Mouse (Mus musculus): ENCODE results near the gene Tnxb.

The Tnxb gene

DNA sequence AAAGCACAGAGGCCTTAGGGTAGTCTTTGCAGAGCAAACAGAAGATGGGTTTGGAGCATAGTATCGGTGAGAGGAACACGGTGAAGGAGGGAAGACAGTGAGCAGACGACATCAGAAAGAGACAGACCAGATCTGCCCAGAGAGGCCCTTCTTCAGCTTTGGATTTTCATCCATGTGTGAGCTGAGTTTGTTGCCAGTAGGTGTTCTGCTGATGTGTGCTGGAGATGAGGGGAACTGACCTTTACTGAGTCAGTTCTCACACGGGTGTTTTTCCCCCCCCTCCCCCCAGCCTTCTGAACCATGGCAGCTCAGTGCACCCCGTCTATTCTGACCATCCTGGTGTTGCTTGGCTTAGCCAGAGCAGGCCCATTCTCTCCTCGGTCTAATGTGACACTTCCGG, at the start of gene Tnxb:
Gene Tnxb, plus strand, starts transcription at position 301 of the 400 bp plus-strand sequence.
- no peak for DNase-seq (ENCODE audit: low read depth, low spot score)

DNA sequence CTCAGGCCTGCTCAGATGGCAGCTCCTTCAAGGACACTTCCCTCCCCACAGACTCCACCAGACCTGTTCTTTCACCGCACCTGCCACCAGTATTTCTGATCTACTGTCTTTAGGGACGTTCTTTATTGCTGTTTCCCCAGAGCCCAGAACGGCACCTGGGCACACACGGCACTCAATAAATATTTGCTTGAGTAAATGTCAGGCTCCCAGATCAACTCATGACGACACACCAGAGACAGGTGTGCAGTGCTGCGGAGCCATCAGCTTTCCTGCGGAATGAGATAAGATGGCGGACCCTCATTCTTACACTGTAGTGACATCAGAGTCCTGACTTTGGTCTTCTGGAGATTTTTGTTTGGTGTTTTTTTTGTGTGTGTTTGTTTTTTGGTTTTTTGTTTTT, 49.3 kb upstream of the Tnxb start:
- DNase-seq (ENCODE audit: low read depth, low spot score) = no peak

DNA sequence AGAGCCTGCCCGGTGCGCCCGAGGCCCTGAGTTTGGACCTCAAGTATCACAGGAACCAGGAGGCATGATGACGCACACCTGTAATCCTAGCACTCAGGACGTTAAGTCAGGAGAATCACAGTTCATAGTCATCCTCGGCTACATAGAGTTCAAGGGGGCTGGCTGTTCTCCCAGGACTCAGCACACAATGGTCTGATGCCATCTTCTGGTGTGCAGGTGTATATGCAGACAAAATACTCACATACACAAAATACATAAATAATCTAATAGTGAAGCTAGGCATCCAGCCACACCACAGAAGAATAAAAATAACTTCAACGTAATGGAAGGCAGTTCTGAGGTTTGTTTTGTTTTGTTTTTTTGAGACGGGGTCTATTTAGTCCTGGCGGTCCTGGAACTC, 47.2 kb upstream of the Tnxb start:
- no peak for DNase-seq (ENCODE audit: low read depth, low spot score)

DNA sequence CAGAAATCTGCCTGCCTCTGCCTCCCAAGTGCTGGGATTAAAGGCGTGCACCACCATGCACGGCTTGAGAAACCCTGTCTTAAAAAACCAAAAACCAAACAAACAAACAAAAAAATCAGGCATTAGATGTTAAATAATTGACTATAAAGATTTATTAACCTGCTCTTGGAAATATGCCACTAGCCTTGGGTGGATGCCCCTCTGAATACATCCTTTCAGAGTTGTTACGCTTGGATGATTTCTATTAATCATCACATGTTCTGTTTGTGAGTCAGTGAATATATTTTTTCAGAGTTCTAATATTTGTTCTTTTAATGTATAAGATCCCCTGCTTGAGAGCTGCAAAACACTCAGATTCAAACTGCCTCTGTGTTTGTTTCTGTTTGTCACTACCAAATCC, 45.4 kb upstream of the Tnxb start:
- DNase-seq (ENCODE audit: low read depth, low spot score) = no peak

DNA sequence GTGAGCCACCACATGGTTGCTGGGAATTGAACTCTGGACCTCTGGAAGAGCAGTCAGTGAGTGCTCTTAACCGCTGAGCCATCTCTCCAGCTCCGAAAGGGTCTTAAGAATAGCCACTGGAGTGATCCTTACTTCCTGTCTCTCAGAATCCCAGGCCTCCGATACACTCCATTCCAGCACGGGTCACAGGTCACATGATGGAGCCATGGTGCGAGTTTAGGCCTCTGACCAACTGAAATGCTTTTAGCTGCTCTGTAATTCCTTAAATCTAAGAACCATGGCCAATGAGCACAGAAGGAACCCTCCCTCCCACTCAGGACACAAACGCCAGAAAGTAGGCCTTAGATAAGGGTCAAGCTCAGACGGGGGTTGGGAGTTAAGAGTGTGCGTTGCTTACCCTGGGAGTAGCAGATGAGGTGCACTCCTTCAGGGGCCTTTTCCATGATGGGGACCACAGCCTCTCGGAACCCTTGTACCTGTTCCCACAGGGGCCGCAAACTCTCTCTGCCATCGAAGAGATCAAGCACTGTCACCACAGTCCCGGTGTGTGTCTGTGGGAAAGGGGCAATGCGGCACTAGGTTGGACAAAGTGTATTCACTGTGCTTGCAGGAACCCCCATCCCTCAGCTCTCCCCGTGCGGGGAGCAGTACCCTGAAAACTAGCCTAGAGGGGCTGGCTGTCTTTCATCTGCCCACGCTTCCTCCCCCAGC, 44.1 kb upstream of the Tnxb start:
- DNase-seq (ENCODE audit: low read depth, low spot score) = no peak

DNA sequence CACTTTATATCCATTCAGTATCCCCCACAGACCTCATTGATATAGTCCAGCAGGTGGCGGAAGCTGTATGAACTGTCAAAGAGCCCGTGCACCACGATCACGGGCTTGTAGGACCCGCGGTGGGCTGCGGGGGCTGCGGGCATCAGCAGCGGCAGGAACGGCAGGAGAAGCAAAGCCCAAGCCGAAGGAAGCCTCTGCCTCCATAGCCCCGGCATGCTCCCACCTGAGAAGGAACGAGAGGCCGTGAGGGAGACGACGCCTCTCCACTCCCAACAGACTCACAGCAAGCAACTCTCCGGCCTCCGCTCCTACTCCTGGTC, 43.6 kb upstream of the Tnxb start:
- DNase-seq (ENCODE audit: low read depth, low spot score) = no peak

DNA sequence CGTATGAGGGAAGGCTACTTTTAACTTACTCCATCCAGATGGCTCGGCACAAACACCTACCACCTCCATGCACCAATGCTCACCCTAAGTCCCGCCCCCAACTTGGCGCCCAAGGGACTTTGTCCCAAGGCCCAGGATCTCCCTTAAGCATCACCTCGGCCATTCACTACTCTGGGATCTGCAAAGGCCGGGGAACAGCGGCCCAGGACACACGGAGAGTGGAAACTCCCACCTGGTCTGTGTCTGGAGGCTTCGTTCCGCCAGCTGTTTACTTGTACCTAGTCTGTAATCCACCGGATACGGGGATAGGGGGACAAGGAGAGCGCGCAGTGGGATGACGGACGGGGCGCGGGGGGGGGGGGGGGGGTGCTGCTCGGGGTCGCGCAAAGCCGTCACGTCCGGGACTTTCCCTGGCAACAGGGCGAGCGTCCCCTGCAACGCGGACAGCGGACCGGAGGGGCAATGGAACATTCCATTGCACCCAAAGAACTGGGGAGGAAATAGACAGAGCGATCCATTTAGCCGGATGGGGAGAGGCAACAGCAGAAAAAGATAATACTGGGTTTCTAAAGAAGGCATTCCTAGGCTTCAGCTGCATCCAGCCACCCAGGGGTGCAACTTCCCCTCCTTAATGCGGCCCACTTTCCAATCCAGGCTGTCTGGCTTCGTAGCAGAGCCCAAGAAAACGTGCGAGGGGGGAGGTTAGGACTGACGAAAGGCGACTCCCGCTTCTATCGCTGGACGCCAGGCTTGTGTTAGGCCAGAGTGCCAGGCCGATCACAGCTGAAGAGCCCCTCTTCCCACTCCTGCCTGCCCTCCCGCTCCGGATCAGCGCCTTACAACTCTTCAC, 43.0 kb upstream of the Tnxb start:
- peak; percentile 76 for DNase-seq (ENCODE audit: low read depth, low spot score)

DNA sequence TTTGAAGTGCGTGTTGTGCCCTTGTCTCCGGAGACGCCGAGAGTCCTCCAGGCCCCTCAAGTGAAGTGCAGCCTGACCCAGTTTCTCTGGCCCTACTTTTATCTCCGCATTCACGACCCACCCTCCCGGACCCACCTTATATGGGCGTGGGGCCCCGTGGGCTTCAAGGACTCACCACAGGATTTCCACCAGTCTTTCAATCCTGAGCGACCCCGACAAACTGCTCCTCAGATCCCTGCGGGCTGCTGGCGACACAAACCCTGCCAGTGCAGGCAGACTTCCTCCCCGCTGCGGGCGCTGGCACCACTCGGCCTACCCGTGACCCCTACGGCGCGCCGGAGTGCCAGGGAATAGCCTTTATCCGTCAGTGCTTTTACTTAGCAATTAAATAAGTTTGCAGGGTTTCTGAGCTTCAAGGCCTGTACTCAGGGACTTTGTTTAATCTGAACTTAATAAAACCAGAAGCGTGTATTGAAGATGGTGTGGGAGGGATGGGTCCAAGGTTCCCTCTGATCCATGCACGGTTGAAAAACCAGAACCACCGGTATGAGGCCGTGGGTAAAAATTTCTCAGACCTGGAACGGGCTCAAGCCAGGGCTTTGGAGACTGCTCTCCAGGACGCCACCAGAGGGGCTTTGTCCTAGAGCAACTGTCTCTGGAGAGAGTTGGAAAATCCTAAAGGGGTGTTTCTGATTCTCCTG, 42.2 kb upstream of the Tnxb start, which contains the start of gene Ppt2:
Gene Ppt2, minus strand, starts transcription at position 568 of the 701 bp plus-strand sequence.
- no peak for DNase-seq (ENCODE audit: low read depth, low spot score)

DNA sequence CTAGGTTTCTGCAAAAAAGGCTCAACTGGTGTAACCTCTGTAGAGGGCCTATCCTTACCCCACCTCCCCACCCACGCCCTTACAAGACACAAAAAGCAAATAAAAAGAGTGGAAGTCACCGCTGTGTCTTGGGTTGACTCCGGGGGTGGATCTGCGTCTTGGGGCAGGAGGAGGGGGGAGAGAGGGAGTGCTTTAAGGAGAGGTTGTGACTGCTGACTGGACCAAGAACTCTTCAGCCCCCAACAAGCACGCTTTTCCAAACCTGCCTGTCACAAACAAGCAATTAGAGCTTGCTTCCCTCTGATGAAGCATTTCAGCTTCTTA, 41.7 kb upstream of the Tnxb start:
- no peak for DNase-seq (ENCODE audit: low read depth, low spot score)

DNA sequence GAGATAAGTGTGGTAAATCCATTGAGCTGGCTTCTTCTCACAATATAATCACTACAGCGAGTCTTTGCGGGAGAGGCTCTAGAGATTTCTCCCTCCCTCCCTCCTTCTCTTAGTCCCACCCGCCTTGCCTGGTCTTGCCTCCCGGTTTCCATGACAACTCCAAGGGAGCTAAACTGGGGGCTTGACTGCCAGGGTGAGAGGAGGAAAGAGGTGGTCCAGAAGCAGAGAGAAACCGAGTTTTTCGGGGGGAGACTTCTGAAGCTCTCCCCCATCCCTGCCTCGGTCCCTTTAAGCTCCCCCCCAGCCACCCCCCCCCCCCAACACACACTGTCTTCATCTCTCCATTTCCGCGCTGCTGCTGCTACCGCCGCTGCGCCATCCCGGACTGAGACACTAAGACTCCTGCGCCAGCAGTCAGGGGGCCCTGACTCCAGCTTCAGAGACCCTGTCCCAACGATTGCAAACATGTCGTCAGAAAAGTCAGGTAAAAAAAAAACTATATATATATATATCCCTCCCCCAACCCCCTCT, 41.0 kb upstream of the Tnxb start, which contains the start of gene Prrt1:
Gene Prrt1, plus strand, starts transcription at position 313 of the 531 bp plus-strand sequence.
- no peak for DNase-seq (ENCODE audit: low read depth, low spot score)

DNA sequence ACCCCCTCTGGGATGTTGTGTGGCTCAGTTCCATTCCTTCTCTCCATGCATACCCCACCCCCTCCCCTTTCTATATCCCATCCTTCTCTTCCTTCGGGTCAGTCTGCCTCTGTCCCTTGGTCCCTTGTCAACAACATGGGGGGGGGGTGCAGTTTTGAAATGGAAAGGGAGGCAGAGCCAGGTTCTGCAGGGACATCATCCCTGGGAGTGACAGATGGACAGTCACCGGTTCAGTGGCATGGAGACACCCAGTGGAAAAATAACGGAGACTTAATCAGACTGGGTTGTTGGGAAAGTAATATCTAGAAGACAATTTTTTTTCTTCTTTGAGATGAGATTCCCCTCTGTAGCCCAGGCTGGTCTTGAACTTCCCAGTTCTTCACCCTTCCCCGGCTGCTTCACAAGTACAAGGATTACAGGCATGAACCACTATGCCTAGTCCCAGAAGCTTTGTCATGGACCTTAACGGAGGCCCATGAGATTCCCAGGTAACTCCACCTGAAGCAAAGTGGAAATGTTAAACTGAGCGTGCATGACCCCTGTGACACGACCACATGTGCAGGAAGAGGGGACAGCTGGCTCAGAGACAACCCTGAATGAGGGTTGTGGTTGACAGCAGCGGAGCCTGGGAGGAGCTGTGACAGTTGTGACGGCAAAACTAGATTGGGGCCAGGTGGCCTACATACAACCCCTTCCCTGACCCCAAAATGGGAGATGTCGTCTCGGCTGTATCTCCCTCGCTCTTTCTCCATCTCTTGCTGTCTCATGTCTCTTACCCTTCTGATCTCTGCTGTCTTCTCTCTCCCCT, 40.3 kb upstream of the Tnxb start:
- DNase-seq (ENCODE audit: low read depth, low spot score) = no peak

DNA sequence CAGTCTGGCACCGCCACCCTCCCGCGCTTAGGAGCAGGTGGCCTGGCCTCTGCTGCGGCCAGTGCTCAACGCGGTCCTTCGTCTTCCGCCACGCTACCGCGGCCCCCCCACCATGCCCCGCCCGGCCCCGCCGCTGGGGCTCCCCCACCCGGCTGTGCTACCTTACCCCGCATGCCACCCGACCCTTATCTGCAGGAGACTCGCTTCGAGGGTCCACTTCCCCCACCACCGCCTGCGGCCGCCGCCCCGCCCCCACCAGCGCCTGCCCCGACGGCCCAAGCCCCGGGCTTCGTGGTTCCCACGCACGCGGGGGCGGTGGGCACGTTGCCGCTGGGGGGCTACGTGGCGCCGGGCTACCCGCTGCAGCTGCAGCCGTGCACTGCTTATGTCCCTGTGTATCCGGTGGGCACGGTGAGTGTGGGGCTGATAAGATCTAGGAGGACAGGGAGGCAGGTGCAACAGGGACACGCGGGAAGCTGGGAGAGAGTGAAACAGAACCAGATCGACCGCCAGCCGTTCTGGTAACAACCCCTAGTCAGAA, 39.5 kb upstream of the Tnxb start:
- DNase-seq (ENCODE audit: low read depth, low spot score) = no peak

DNA sequence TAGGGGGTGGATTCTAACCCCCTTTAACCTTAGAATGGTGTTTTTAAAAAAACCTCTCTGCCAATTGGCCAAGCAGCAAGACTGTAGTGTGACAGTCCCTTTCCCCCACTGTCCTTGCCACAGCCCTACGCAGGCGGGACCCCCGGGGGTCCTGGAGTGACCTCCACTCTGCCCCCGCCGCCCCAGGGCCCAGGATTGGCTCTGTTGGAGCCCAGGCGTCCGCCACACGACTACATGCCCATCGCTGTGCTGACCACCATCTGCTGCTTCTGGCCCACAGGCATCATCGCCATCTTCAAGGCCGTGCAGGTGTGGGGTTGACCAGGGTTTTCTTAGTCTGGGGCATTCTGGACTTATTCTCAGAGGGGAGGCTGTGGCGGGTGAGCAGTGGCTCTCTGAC, 38.7 kb upstream of the Tnxb start:
- DNase-seq (ENCODE audit: low read depth, low spot score) = no peak

DNA sequence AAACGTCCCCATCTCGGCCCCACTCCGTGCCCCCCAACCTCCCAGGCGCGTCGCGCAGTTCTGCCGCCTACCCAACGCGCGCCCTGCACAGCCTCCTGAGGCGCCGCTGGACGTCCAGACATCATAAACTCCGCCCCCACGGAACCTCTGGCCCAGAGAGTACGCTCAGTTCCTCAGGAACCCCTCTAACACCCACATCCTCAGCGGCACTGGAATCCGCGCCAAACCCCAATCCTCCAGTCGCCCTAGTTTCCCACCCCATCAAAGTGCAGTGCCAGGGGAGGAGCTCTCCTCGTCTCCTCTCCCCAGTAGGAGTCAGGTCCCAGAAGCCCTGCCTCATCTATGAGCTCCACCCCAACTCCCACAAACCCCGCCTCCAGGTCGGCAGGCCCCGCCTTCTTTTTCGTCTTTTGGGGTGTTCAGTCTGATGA, 38.1 kb upstream of the Tnxb start:
- peak; percentile 71 for DNase-seq (ENCODE audit: low read depth, low spot score)

DNA sequence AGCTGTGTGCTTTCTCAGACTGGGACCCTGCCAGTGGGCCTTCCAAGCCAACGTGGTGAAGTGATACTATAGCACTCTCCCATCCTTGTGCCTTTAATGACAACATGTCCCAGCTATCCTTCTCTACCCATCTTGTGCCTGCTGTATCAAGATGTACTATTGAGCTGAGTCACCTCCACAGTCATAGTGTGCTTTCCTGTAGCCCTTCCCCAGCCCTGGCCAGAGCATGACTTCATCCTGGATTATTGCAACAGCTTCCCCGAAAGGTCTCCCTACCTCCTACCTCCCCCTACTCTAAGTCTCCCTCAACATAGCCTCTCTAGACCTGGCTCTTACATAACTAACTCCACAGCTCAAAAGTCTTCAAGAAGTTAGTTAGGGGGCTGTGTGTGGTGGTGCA, 34.7 kb upstream of the Tnxb start:
- DNase-seq (ENCODE audit: low read depth, low spot score) = no peak

DNA sequence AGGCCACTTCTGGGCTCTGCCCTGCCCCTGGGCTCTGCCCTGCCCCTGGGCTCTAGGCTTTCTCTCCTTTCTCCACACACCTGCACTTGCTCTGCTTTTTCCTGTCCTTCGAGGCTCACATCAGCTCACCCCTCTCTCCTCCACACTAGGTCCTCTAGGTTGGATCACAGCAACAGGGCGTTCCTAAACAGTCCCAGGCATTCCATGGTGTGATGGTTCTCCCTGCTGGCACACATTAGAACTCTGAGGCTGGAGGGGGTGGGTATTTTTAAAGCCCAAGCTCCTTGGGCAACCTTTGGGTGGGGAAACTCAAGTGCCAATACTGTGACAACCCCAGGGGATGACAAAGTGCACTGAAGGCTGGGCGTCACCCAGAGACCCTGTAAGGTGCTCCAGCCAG, 32.9 kb upstream of the Tnxb start:
- DNase-seq (ENCODE audit: low read depth, low spot score) = no peak

DNA sequence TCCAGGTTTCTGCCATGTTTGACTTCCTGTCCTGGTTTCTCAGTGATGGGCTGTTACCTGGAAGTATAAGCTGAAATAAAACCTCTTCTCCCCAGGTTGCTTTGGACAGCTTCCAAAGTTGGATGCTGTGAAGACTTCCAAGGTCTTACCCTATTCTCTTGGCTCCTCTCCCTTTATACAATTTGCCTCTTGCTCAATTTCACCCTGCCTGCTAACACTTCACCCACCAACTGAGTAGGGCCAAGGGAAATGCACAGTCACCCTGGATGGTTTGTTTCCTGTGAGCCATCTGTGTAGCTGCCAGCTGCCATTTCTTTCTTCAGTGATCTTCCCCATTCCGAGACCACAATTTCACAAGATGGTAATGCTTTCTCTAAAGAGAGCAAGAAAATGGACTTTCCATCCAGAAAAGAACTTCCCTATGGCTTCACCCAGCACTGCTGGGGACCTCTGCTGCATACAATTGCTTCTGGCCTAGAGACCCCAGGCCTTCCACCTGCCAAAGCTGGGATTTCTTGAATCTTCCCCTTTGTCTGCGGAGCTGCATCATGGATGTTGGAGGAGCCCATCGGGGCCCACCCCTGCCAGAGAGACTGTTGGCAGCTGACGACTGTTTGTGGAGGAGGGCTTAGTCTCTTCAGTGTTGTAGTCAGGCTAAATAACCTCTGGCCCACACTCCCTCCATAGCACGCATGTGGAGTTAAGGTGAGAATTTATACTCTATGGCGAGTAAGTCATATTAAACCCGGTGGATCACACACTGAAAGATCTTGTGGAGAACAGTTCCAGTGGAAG, 30.7 kb upstream of the Tnxb start:
- DNase-seq (ENCODE audit: low read depth, low spot score) = no peak

DNA sequence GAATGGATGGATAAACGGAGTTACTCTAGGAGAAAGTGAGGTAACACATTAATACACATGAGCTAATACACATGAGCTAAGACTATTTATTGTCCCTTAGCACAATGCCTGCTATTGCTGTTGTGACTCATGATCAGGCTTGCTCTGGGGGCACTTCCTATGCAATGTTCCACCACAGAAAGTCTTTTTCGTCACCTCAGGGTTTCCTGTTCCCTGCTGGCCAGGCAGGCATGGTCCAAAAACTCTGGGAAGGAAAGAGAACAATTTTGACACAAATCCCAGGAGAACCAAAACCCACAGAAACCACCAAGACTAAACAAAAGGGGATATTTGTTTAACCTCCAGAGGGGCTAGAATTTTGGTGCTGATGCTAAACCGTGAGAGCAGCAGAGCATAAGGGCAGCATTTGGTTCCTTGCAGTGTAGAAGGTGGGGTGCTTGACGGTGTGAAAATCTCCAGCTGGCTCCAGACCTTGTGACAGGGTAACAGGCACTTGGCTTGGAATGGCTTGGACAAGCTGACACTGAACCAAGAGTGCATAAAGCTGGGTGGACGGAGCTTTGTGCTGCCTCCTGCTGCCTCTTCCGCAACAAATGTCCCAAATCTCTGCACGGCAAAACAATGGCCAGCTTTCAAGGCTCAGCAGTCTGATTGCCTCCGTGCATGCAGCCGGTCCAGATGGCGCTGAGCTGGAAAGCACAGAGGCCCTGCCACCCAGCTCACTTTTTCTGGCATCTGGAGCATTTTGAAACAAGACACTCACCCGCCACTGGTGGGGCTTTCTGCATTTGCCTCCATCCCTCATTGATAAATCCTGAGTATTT, 29.3 kb upstream of the Tnxb start:
- no peak for DNase-seq (ENCODE audit: low read depth, low spot score)

DNA sequence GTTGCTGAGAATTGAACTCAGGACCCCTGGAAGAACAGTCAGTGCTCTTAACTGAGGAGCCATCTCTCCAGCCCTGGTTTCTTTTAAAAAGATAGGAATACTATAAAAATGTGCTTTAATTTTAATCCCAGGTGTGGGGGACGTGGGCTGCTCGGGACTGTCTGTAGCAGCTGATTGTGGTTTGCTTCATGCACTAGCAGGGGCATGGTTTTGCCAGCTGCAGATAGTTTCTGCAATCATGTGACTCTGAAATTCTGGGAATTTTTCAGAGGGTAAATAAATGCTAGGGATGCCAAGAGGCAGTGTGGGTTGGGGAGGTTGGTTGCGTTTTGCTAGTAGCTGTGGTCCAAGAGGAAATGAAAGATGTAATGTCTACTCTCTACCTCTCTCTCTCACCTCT, 28.4 kb upstream of the Tnxb start:
- DNase-seq (ENCODE audit: low read depth, low spot score) = no peak

DNA sequence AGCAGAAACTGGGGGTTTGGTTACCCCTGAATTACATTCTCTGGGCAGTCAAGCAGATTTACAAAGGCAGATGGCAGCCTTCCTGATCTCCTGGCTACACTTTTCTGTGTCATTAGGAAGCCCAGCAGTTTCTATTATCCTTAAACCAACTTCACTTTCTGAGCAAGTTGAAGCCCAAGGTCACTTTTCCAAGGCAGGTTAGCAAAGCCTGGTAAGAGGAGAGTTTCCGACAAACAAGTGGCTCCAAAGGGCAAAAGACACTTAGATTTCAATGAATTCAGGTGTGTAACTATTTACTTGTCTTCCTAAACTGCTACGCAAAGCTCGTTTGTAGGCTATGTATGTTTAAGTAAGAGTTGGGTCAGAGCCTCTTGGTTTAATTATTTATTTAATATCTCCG, 27.0 kb upstream of the Tnxb start:
- DNase-seq (ENCODE audit: low read depth, low spot score) = no peak

Measured in skeletal muscle tissue, adult 2 months (tissue).